Mouse (Mus musculus) myocyte (in vitro differentiated cells): ENCODE measurements around the gene Trmt1.

ENCODE experiments used
- CEBPB ChIP-seq: IDR thresholded peaks from 2 replicates; pipeline ENCODE4 v1.6.1; 2011; ENCODE audit warnings: mild to moderate bottlenecking, moderate library complexity; ENCODE audit not compliant: poor library complexity, insufficient read depth, severe bottlenecking
- MAX ChIP-seq: IDR thresholded peaks from one replicate; pipeline ENCODE4 v1.6.1; 2011; ENCODE audit warnings: low read depth, mild to moderate bottlenecking, control low read depth
- MYOD1 ChIP-seq, 3 experiments: IDR thresholded peaks; one replicate each; pipeline ENCODE4 v1.6.1; 2011; ENCODE audit warnings: control low read depth in 2 of 3, low read depth in 2 of 3, mild to moderate bottlenecking in 2 of 3, moderate library complexity in 1 of 3; ENCODE audit not compliant: insufficient read length in 2 of 3, control insufficient read depth in 1 of 3
- POLR2A ChIP-seq: IDR thresholded peaks from one replicate; pipeline ENCODE4 v1.6.1; 2011; ENCODE audit warnings: low read depth, mild to moderate bottlenecking, control low read depth, moderate library complexity; ENCODE audit not compliant: insufficient read length
- POLR2AphosphoS2 ChIP-seq: IDR thresholded peaks from one replicate; pipeline ENCODE4 v1.6.1; 2011; ENCODE audit warnings: low read depth, control low read depth; ENCODE audit not compliant: insufficient read length
- TCF3 ChIP-seq: IDR thresholded peaks from one replicate; pipeline ENCODE4 v1.6.1; 2011; ENCODE audit warnings: low read depth, control low read depth; ENCODE audit not compliant: insufficient read length

- TF ChIP-seq MYOD1 (IDR thresholded peaks at IDR 0.05; ENCODE audit: control insufficient read depth in 1 of 3, insufficient read length in 2 of 3, low read depth in 2 of 3) = no peak
- no peak for TF ChIP-seq TCF3
- TF ChIP-seq POLR2A = no peak
- TF ChIP-seq MAX = no peak
- no peak for TF ChIP-seq CEBPB
- TF ChIP-seq POLR2AphosphoS2 = no peak
These were observed 28.1 kb downstream of the Trmt1 start for GRCm38 (mm10) chr8:84714161-84714560.
